Mouse (Mus musculus) neutrophil, adult 5-6 weeks (primary cell): ENCODE measurements at regions not wholly inside any gene's neighbourhood (a gene's known extent, or its start where the extent isn't known, plus 50 kb on each side); places are given as distances from the start of the nearest gene placed in this dataset.
A peak's percentile ranks its signal among the peaks of the same experiment; 100 is the strongest.

Experiments used
- ATAC-seq: fragments of 151-379, 151-347 bp; 2 replicates; pipeline ENCODE4 v1.8.0; 2017; ENCODE audit warnings: mild to moderate bottlenecking, moderate TSS enrichment; ENCODE audit not compliant: insufficient number of reproducible peaks, poor library complexity, low FRiP score, severe bottlenecking; ENCODE audit errors: extremely low read depth

GRCm38 (mm10) chr13:44569241-44569778 lies 160.0 kb upstream of the Jarid2 start:
- no peak for ATAC-seq

- no peak for ATAC-seq
Measured at GRCm38 (mm10) chr13:44573463-44573862, 155.8 kb upstream of the Jarid2 start.

GRCm38 (mm10) chr13:44579215-44579614 lies 150.1 kb upstream of the Jarid2 start:
- ATAC-seq: peak; percentile 51; the same call in 1 of the 2 replicates

GRCm38 (mm10) chr13:44580156-44580736 lies 149.0 kb upstream of the Jarid2 start:
- ATAC-seq: no peak

GRCm38 (mm10) chr13:44580767-44581166 lies 148.5 kb upstream of the Jarid2 start:
- ATAC-seq: no peak

GRCm38 (mm10) chr13:44581947-44582766 lies 147.1 kb upstream of the Jarid2 start:
- ATAC-seq: no peak

GRCm38 (mm10) chr13:44582767-44583085 lies 146.5 kb upstream of the Jarid2 start:
- ATAC-seq: no peak

GRCm38 (mm10) chr13:44583614-44584013 lies 145.7 kb upstream of the Jarid2 start:
- no peak for ATAC-seq

GRCm38 (mm10) chr13:44584151-44584550 lies 145.1 kb upstream of the Jarid2 start:
- ATAC-seq: no peak

GRCm38 (mm10) chr13:44584551-44584950 lies 144.7 kb upstream of the Jarid2 start:
- no peak for ATAC-seq

GRCm38 (mm10) chr13:44587846-44588245 lies 141.4 kb upstream of the Jarid2 start:
- no peak for ATAC-seq

- ATAC-seq: no peak
Measured at GRCm38 (mm10) chr13:44594645-44595044, 134.6 kb upstream of the Jarid2 start.

- no peak for ATAC-seq
Measured at GRCm38 (mm10) chr13:44597666-44598065, 131.6 kb upstream of the Jarid2 start.

GRCm38 (mm10) chr13:44601024-44601423 lies 128.2 kb upstream of the Jarid2 start:
- no peak for ATAC-seq

GRCm38 (mm10) chr13:44602658-44603057 lies 126.6 kb upstream of the Jarid2 start:
- ATAC-seq: no peak

GRCm38 (mm10) chr13:44607316-44608285 lies 121.7 kb upstream of the Jarid2 start:
- ATAC-seq: no peak

- ATAC-seq: no peak
Measured at GRCm38 (mm10) chr13:44608286-44608675, 121.0 kb upstream of the Jarid2 start.

GRCm38 (mm10) chr13:44608681-44609335 lies 120.5 kb upstream of the Jarid2 start:
- no peak for ATAC-seq

GRCm38 (mm10) chr13:44609606-44610005 lies 119.7 kb upstream of the Jarid2 start:
- no peak for ATAC-seq
